Mouse (Mus musculus): ENCODE data around the gene Gm20422. TPM values are rescaled to one million over a fixed set of nuclear protein-coding genes. Genes with fewer than 3 reads are reported as not detected.

The Gm20422 gene
- total RNA-seq (2021), result 1 to 10 TPM; 1.7 to 4.0 TPM
- long read RNA-seq, experiment 1, partial matches to known transcripts, result 0 of 1 reads
- long read RNA-seq, experiment 1, other reads (novel, unspliced or antisense), result 1 of 1 reads
- long read RNA-seq, experiment 2, partial matches to known transcripts, result 0 of 1 reads
- long read RNA-seq, experiment 2, other reads (novel, unspliced or antisense), result 1 of 1 reads

DNA sequence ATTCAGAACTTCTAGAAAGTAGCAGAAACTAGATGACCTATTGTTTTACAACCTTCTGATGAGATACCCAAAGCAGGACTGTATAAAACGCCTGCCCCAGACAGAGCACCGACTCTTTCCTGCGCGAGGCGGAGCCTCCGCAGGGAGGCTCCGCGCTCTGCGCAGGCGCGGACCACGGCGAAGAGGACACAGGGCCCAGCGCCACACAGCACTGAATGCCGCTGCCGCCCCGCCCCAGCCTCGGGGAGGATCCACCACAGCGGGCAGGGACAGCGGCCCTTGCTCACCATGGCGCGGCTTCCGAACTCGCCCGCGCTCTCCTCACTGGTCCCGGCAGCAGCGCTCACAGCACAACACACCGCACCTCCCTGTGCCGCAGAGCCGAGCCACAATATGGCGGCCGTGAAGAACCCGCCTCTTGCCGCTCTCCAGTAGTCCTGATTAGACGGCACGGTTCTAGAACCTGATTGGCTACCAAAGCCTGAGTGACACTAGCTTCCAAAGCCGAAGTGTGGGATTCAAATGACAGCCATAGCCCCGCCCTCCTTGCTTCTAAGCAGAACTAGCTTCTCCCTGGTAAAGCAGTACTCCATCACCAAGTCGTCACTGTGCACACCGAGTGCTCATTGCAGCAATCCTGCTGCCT, at the start of gene Gm20422:
TSS of gene Gm20422 (minus strand) at position 384 of the 646 bp plus-strand sequence.
- DNase-seq, result peak; percentile 91 to 96

DNA sequence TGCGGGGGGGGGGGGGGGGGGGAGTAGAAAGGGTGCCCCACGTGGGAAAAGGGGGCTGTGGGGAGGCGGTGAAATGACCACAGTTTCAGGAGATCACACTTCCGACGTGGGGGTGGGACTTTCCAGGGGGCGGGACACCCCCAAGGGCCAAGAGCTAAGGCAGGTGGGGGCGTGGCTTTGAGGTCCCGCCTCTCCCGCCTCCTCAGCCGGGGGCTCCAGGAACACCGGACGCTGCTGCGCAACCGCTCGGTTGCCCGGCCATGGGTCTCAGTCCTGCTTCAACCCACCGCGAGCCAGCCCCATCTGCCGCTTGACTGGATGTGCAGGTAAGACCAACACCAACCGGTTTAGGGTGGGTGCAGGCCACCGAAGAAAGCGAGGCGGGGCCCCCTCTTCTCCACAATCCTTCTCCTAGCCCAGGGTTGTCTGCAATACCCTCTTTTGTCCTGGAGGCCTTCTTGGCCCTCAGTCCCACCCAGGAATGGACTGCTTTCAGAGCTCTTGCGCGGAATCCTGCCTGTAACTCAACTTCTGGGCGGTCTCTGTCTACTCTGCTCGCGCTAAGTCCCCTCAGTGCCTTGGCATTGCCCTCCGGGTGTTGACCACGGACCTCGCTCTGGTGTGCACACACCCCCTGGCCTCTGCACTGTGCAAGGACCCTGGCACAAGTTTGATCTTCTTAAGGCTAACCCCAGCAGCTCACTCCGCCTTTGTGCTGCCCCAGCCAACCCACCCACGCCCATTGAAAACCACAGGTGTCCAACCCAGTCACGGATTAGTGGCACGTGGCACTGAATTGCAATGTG, 47.9 kb upstream of the Gm20422 start, which contains the start of gene Lpar2:
TSS of gene Lpar2 (plus strand) at position 44 of the 806 bp plus-strand sequence.
- peak in 1 of 2 experiments; percentile 32 for DNase-seq

DNA sequence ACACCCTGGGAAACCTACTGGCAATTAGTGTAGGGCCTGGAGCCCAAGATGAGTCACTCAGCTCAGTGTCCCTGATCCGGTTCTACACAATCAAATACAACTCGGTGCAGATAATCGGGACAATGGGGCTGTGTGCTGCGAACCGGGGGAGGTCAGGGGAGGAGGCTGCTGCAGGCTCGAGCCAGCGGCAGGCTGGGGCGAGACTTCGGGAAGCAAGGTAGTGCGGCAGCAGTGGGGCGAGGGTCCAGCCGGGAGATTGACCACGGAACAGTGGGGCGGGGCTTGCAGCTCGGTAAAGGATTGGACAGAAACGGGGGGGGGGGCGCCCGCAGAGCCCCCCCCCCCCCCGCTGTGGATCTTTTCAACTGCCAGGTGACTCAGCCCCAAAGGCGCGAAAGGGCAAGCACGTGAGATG, 47.3 kb upstream of the Gm20422 start:
- DNase-seq, result no peak

DNA sequence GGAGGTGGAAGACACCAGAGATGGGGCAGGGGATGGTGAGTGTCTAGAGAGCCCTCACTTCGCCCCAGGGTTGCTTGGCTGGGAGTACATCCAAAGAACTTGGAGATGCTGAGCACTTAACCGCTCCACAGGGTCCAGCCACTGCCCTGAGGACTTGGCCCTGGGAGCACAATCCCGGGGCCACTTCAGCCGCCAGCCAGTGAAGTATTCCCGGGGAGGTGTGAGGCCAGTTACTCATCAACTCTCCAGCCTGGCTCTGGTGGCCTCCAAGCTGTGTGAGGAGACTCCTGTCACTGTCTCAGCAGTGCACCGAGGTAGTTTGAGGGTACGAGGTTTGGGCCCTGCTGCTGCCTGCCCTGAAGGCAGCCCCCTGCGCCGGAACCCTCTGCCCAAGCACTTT, 45.8 kb upstream of the Gm20422 start:
- no peak for DNase-seq

DNA sequence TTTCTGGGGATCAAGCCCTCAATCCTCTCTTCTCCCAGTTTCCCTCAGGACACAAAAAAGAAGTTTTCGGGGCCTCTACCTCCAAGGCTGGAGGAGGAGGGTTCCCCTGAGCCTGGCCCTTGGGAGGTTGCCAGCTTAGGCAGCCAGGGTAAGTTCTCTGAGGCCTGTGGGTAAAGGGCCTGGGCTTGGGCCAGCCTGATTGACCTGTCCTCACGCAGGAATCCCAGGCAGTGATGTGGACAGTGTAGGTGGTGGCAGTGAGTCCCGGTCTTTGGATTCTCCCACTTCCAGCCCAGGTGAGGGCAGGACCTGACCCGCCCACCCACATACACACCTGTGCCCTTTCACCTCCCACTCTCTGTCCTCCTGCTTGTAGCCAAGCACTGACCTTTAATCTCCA, 40.7 kb upstream of the Gm20422 start:
- no peak for DNase-seq

DNA sequence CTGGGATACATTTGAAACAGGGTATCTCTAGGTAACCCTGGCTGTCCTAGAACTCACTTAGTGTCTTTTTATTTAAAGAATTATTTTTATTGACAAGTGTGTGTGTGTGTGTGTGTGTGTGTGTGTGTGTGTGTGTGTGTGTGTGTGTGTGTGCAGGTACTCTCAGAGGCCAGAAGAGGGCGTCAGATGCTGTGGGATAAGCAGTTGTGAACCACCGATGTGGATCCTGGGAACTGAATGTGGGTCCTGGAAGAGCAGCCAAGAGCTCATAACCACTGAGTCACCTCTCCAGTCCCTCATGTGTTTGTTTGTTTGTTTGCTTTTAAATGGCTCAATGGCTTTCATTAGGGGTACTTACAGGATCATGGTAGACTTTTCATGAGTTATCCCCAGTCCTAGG, 40.2 kb upstream of the Gm20422 start:
- no peak for DNase-seq

DNA sequence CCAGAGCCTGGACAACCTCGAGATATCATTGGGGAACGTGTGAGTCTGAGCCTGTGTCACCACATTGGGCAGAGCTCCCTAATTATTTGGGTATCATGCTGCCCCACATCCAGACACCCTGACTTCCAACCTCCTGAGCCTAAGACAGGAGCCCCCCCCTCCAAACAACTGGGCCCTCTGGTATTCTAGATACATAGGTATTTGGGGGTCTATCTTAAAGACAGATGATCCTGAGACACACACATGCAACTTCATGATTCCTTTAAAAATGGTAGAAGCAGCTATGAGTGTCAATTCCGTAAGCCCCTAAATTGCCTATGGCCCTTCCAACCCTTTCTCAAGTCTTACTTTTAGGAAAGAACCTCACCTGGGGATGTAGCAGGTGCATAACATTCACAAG, 35.1 kb upstream of the Gm20422 start:
- no peak for DNase-seq

DNA sequence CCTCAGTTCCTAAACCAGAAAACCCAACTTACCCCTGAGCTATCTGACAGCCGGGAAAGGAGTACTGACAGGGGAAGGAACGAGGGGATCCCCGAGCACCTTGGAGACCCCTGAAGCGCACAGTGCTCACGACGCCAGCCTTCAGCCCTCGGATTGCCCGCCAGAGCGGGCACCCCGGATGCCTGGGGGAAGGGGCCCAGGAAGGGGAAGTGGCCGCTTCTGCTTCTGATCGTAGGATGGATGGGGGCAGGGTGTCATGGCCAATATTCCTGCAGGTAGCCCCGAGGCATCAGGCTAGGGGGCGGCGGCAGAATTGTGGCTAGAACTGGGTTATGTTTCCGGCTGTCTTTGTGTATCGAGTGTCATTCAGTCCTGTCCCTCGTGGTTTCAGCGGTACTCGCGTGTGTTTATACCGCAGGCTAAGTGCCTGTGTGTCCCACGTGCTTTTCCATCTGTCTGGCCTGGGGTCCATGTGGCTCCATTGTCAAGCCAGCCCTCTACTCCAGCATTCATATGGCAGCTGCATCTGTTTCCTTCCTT, 34.2 kb upstream of the Gm20422 start:
- DNase-seq, result peak; percentile 33 to 43

DNA sequence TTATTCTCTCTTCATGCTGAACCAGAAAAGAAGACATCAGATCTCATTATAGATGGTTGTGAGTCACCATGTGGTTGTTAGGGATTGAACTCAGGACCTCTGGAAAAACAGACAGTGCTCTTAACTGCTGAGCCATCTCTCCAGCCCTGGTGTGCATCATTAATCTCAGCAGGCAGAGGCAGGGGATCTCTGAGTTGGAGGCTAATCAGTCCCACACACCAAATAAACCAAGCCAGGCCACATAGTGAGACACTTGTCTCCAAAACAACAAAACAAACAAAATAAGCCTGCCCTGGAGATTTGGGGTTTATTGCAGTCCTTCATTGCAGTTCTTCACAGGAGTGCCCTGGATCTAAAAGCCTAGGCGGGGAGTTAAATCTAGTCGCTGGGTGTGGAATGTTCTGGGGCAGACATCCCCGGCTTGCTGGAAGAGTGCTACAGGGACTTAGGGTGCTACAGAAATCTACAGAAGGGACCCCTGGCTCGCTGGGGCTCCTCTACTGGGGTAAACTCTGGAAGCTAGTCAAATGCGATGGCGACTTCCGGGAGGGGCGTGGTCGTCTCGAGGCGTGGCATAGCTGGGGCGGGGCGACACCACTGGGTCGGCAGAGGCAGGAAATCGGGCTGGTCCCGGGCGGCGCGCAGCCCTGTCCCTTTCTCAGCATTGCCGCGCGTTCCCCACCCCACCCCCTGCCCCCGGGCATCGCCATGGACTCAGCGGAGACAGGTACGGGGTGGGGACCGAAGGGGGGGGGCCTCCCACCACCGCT, 33.6 kb upstream of the Gm20422 start, which contains the start of gene Gmip:
TSS of gene Gmip (plus strand) at position 586 of the 770 bp plus-strand sequence.
- peak; percentile 88 to 89 for DNase-seq

DNA sequence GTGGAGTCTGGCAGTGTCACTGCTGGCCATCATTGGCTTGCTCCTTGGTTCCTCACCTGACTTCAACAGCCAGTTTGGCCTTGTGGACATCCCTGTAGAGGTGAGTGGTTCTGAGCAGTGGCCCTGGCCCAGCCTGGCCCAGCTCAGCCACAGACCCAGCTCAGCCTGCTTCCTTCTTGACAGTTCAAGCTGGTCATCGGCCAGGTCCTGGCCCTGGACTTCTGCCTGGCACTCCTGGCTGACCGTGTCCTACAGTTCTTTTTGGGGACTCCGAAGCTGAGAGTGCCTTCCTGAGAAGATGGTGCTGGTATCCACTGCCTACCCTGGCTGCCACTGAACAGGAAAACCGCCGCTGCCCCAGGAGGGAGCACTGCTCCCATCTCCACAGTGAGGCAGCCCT, 32.5 kb upstream of the Gm20422 start:
- no peak for DNase-seq

DNA sequence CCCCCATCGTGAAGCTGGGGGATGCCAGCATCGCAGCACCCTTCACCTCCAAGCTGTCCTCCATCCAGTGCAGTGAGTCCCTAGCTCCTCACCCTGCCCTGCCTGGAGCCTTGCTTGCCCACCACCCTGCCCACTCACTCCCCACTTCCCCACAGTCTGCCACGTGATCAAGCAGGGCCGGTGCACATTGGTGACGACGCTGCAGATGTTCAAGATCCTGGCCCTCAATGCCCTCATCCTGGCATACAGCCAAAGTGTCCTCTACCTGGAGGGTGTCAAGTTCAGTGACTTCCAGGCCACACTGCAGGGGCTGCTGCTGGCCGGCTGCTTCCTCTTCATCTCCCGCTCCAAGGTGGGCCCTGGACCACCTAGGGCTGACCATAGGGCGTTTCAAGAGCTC, 30.8 kb upstream of the Gm20422 start:
- DNase-seq, result no peak

DNA sequence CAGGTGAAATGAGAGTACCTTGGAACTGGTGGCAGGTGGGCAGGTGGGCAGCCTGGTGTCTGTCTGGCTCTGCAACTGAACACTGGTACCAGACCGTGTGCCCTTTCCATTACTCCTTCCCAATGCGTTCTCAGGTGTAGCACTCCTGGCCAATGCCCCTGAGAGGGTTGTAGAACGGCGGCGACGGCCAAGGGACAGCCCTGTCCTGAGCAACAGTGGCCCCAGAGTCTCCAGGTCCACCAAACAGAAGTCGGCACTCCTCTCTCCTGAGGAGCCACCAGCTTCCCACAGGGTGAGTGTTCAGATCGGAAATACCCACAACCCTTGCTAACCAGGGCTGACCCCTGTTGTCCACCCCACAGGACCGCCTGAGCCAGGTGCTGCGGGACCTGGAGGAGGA, 30.4 kb upstream of the Gm20422 start:
- DNase-seq, result no peak

DNA sequence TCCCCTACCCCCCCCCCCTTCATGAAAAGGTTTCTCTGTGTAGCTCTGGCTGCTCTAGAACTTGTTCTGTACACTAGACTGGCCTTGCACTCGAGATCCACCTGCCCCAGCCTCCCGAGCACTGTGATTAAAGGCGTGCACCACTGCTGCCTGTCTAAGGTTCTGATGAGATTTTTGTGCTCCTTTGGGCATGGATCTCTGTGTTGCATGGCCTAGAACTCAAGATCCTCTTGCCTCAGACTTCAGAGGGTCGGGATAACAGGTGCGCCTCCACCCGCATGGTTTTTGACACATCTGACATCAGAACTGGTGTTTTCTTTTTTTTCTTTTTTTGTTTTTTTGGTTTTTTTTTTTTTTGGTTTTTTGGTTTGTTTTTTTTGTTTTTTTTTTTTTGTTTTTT, 29.9 kb upstream of the Gm20422 start:
- DNase-seq, result no peak

DNA sequence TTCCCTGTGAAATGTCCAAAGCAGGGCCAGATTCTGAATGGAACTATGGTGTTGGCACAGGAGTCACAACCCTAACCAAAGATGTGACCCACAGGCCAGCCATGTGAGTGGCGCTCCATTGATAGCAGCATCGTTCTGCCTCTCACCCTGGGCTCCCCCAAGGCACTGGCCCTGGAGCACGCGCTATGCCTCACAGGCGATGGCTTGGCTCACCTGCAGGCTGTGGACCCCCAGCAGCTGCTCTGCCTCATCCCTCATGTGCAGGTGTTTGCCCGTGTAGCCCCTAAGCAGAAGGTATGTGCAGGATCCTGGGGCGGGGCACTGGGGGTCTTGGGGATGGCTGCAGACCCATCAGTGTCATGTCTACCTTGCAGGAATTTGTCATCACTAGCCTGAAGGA, 28.7 kb upstream of the Gm20422 start:
- DNase-seq, result no peak

DNA sequence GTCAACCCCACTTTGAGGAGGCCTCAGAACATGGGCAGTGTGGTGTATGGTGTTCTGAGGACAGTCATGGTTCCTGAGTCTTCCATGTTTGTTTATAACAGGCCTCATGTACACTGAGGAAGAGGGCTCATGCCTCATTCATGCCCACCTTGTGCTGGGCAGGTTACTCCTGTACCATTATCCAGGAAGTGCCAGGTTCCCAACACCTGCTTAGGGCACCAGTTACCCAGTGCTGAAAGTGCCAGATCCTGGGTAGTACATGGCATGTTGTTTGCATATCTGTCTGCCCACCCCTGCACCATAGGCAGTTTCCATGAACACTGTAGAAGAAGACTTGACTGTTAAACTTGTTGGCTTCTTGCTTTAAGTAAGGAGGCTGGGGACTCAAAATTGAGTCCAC, 27.5 kb upstream of the Gm20422 start:
- DNase-seq, result no peak

DNA sequence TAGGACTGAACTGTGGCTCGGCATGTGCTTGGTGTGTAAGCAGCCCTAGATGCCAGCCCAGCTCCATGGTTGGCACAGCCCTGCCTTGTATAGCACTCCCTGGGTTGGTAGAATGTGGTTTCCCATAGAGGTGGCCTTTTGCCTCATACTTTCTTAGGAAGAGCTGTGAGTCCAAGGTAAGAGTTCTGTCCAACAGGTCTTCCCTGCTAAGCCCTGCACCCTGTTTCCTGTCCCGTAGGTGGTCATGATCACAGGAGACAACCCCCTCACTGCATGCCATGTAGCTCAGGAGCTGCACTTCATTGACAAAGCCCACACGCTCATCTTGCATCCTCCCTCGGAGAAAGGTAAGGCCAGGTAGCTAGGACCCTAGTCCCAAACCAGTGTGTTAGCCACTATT, 27.1 kb upstream of the Gm20422 start:
- no peak for DNase-seq

DNA sequence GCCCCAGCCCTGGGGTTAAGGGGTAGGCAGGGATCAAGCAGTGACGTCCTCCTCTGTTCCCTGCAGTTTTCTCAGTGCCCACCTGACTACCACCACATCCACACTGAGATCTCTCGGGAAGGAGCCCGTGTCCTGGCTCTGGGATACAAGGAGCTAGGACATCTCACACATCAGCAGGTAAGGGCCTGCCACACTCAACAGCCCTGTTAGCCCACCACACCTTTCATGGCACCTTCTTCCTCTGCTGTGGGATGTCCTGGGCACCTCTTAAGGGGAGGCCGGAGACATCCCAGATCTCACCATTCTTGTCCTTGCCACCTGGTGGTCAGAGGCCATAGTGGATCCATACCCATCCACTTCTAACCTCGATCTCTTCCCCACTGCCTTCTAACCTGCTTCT, 25.3 kb upstream of the Gm20422 start:
- DNase-seq, result no peak

DNA sequence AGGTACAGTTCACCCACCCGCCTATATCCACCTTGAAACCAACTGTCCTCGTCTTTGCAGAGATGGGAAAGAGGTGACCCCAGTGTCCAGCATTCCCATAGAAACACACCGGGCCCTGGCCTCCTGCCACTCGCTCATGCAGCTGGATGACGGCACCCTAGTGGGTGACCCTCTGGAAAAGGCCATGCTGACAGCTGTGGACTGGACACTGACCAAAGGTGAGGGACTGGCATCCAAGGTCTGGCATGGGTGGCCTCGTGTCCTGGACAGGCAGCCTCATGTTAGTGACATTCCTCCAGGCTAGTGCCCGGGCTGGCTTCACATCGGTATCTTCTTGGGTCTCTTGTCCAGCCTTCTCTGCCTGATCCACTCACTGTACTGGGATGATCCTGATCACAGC, 24.6 kb upstream of the Gm20422 start:
- DNase-seq, result no peak

DNA sequence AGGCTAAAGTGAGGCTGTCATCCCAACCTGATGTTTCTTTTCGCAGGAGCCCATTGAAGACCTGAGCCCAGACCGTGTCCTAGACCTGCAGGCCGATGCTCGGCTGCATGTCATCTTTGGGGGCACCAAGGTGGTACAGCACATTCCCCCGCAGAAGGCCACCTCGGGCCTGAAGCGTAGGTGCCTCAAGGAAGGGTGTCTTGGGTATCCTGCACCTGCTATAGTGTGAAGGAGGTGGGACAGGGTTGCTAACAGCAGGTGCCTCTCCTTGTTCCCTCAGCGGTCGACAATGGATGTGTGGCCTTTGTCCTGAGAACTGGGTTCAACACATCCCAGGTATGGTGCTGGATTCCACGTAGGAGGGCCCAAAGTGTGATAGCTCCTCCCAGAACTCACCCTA, 23.0 kb upstream of the Gm20422 start:
- no peak for DNase-seq

DNA sequence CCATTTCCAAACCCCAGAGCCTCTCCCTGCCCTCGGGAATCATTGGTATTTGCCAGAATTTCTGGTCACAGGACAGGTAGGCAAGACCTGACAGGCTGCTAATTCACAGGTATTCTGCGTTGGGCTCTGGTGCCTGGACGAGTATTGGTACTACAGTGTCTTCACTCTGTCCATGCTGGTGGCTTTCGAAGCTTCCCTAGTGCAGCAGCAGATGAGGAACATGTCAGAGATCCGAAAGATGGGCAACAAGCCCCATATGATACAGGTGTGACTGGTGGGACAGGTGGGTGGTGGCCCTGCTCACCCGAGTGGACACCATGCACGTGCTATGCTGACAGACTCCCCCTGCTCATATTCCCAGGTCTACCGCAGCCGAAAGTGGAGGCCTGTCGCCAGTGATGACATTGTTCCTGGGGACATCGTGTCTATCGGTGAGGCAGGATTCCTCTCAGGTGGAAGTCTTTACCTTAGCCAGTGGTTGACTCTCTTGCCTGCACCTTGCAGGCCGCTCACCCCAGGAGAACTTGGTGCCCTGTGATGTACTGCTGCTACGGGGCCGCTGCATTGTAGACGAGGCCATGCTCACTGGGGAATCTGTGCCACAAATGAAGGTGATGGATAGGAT, 22.1 kb upstream of the Gm20422 start:
- DNase-seq, result no peak

DNA sequence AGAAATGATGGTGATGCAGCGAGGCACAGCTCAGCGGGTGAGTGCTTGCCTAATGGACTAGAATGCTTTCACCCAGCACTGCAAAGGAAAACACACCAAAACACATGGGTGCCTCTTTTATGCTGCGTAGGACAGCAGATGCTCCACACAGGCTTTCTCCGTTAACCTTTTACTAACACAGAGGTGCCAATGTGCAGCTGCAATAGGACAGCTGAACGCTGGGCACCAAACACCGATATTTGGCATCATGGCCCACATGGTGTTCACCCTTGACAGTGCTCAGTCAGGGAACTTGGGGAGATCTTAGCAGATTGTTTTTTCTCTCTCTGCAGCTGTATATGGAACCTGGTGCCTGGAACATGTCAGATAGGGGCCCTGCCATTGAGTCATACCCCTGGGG, 20.2 kb upstream of the Gm20422 start:
- DNase-seq, result no peak

DNA sequence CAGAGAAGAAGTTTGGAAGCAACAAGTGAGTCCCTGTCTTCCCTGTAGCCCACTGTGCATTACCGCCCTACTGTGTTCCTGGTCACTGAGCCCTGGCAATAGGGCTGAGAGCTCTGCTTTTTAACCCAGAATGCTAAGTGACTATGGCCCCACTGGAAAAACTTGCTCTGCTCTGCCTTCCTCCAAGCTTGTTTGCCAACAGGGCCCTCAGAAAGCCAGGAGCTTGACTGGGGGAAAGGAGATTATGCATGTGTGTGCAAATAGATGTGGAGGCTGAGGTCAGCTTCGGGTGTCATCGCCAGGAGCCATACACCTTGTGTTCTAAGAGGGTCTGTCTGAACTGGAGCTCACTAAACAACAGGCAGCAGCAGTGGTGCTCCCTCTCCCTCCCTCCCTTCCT, 19.4 kb upstream of the Gm20422 start:
- DNase-seq, result no peak
